Mouse (Mus musculus): Measurements from ENCODE around the gene Capsl. TPM values are rescaled to one million over a fixed set of nuclear protein-coding genes. Genes with fewer than 3 reads are reported as not detected.

Capsl gene
- 0.74 TPM for polyA plus RNA-seq (2014; fragmentation: Illumina TruSeq; extraction: RNeasy Lipid Tissue Mini Kit (QIAGEN cat#74804); ENCODE audit: low read depth, low replicate concordance)

GRCm38 (mm10) chr15:9435534-9436180 lies at the start of gene Capsl:
TSS of gene Capsl (plus strand) at chr15:9436028.

Other genes with a start within 250 kb of the Capsl start
- gene Ugt3a1, start 159.1 kb upstream of the Capsl start, polyA plus RNA-seq (2014; fragmentation: Illumina TruSeq; extraction: RNeasy Lipid Tissue Mini Kit (QIAGEN cat#74804); ENCODE audit: low read depth, low replicate concordance) = 283 TPM
- 789 TPM for gene Ugt3a2, start 100.5 kb upstream of the Capsl start, polyA plus RNA-seq (2014; fragmentation: Illumina TruSeq; extraction: RNeasy Lipid Tissue Mini Kit (QIAGEN cat#74804); ENCODE audit: low read depth, low replicate concordance)
- 0.77 TPM for gene Il7r, start 94.1 kb downstream of the Capsl start, polyA plus RNA-seq (2014; fragmentation: Illumina TruSeq; extraction: RNeasy Lipid Tissue Mini Kit (QIAGEN cat#74804); ENCODE audit: low read depth, low replicate concordance)